Mouse (Mus musculus): Measurements from ENCODE around the gene Agtpbp1.

DNA sequence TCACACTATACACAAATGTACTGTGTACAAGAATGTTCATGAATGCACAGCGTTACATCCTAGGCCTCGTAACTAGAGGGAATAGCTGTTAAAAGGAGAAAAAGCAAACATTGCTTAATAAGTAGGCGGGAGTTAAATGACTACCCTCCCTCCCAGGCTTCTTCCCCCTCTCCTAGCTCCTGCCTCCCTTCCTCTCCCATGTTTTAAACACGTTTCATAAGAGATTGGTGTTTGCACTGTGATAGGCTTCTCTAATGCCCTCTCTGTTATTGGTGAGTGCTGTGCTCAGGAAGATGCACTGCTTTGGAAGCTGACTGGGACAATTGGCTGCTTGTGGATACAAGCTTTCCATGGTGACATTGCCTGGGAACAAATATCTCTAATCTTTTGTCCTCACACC, 30.5 kb upstream of the Agtpbp1 start:
- TF ChIP-seq GATA1 (IDR thresholded peaks at IDR 0.05; ENCODE audit: borderline replicate concordance, low read length) (no peak), FLI1 (IDR thresholded peaks at IDR 0.05; ENCODE audit: low read length) (no peak)
